Mouse (Mus musculus): ENCODE measurements around the gene Ttc28.

DNA sequence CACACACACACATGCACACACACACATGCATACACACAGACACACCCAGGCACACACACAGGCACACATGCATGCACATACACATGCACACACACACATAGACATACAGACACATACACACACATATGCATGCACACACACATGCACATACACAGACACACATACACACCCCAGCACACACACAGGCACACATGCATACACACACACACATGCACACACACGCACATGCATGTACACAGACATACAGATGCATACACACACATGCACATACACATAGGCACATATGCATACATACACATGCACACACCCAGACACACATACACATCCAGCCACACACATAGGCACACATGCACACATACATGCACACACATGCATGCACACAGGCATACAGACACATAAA, 27.1 kb downstream of the Ttc28 start:
- TF ChIP-seq GATA1 (IDR thresholded peaks at IDR 0.05; ENCODE audit: low read length) (no peak), TAL1 (IDR thresholded peaks at IDR 0.05; ENCODE audit: low read length) (no peak)

All from erythroblast, embryonic 14.5 days (primary cell).